Mouse (Mus musculus): ENCODE data around the gene Gmnc.

DNA sequence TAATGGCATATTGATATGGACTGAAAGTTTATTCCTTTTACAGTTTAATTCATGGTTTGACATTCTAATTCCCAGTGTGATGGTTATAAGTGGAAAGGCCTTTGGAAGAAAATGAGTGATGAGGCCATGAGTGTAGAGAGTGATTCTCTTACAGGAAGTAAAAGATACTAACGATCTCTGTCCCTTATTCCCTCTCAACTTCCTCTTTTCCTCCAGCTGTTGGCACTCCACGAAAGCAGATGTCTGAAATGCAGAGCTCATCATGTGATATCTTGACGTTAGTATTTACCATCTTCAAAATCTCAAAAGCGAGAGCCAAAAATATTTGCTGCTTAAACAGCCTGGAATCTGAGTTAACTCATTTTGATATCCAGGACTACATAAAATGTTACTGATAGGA, 105.1 kb downstream of the Gmnc start:
- TF ChIP-seq POLR2A (IDR thresholded peaks at IDR 0.05; ENCODE audit: low read depth, low read length) (no peak), CTCF (conservative IDR thresholded peaks at IDR 0.05; ENCODE audit: insufficient read depth, insufficient read length, low read depth, low read length) (no peak)
